Mouse (Mus musculus) bone marrow macrophage, adult 2 months (primary cell): ENCODE measurements at regions not wholly inside any gene's neighbourhood (a gene's known extent, or its start where the extent isn't known, plus 50 kb on each side); places are given as distances from the start of the nearest gene placed in this dataset.

ENCODE experiments used
- CTCF ChIP-seq: IDR thresholded peaks from 2 replicates; pipeline ENCODE4 v1.5.1; 2012; ENCODE audit warnings: low read depth, mild to moderate bottlenecking, low read length, moderate library complexity
- POLR2A ChIP-seq: IDR thresholded peaks from 2 replicates; pipeline ENCODE4 v1.6.1; 2012; ENCODE audit warnings: mild to moderate bottlenecking, low read depth, low read length, borderline replicate concordance

DNA sequence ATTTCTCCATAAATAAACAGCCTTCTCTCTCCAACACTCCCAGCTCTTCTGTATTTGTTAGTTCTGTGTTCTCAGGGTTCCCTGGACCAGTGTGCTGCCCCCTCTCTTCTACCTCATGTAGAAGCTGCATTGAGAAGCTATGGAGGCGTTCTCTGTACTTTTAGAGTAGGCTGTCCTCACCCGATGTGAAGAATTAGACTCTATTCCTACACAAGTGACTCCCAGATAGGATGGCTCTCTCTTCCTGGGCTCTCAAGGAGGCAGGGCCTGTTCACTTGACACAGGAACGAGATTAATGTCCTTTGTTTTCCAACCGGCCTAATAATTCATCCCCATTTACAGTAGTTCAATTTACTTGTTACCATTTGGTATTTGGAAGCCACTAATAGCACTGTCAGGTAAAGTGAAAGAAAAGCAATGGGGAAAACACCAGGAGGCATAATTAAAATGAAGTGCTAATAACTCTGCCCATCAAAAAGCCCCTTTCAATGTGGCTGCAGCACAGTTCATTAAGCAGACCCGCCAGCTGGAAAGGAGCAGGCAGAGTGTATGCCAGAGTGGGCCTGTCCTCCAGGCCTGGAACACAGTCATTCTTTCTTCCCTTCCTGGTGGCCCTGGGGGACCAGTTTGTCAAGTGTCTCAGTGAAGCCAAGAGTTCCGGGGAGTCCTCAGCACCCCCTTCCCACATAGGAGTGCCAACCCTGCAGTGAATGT, 454.8 kb upstream of the Gm6657 start:
- TF ChIP-seq CTCF (no peak), POLR2A (no peak)
